Mouse (Mus musculus): Measurements from ENCODE around the gene Gm11042.

DNA sequence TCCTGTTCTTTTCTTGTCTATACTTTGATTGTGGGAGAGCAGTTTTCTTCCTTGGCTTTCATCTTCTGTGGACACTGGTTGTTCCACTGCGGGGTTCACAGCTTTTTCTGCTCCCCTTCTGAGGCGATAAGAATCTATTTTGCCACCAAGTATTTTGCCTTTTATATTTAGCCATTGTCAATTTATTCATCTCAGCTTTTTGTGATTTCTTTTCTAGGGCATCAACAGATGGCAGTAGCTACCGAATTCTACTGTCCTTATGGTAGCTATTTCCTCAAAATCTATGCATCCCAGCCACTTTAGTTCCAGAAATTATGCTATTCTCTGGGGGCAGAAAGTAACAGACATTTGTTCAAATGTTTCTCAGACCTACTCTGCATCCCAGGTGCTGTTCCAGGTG, 10.4 kb upstream of the Gm11042 start:
- TF ChIP-seq CTCF (IDR thresholded peaks at IDR 0.05; ENCODE audit: borderline replicate concordance, control insufficient read depth, extremely low read depth, insufficient read depth, low read length, poor library complexity), result no peak
- TF ChIP-seq POLR2A (IDR thresholded peaks at IDR 0.05; ENCODE audit: control insufficient read depth, extremely low read depth, insufficient read depth, low read length, poor library complexity), result no peak
